Mouse (Mus musculus): ENCODE measurements around the gene Gfap. TPM values are rescaled to one million over a fixed set of nuclear protein-coding genes. Genes with fewer than 3 reads are reported as not detected.

The Gfap gene
- polyA plus RNA-seq (2014; fragmentation: Illumina TruSeq; extraction: RNeasy Lipid Tissue Mini Kit (QIAGEN cat#74804); ENCODE audit: low read depth, low replicate concordance): 0.24 TPM

GRCm38 (mm10) chr11:102900763-102901162 is at the start of gene Gfap:
Gene Gfap, minus strand, starts transcription at chr11:102900912.

GRCm38 (mm10) chr11:102946265-102946991 is 45.7 kb upstream of the Gfap start, which contains the start of gene C1ql1:
Gene C1ql1, minus strand, starts transcription at chr11:102946688.

GRCm38 (mm10) chr11:102924557-102925350 is 24.0 kb upstream of the Gfap start, which contains the start of gene Kif18b:
Gene Kif18b, minus strand, starts transcription at chr11:102925124.

GRCm38 (mm10) chr11:102884616-102885219 is 16.0 kb downstream of the Gfap start, which contains the start of gene Fam187a:
Gene Fam187a, plus strand, starts transcription at chr11:102885169.

GRCm38 (mm10) chr11:102880585-102881313 is 20.0 kb downstream of the Gfap start, which contains the start of the genes Eftud2 and Ccdc103:
Gene Eftud2, minus strand, starts transcription at chr11:102880985.
Gene Ccdc103, plus strand, starts transcription at chr11:102881204.

Other genes starting within 250 kb of the Gfap start
- not detected for gene Meioc, start 237.2 kb downstream of the Gfap start, polyA plus RNA-seq (2014; fragmentation: Illumina TruSeq; extraction: RNeasy Lipid Tissue Mini Kit (QIAGEN cat#74804); ENCODE audit: low read depth, low replicate concordance)
- 17.3 TPM for gene Ccdc43, start 203.1 kb downstream of the Gfap start, polyA plus RNA-seq (2014; fragmentation: Illumina TruSeq; extraction: RNeasy Lipid Tissue Mini Kit (QIAGEN cat#74804); ENCODE audit: low read depth, low replicate concordance)
- 0.50 TPM for gene Adam11, start 139.5 kb downstream of the Gfap start, polyA plus RNA-seq (2014; fragmentation: Illumina TruSeq; extraction: RNeasy Lipid Tissue Mini Kit (QIAGEN cat#74804); ENCODE audit: low read depth, low replicate concordance)
- gene Gjc1, start 81.2 kb downstream of the Gfap start, polyA plus RNA-seq (2014; fragmentation: Illumina TruSeq; extraction: RNeasy Lipid Tissue Mini Kit (QIAGEN cat#74804); ENCODE audit: low read depth, low replicate concordance): 0.66 TPM
- not detected for gene Higd1b, start 65.1 kb downstream of the Gfap start, polyA plus RNA-seq (2014; fragmentation: Illumina TruSeq; extraction: RNeasy Lipid Tissue Mini Kit (QIAGEN cat#74804); ENCODE audit: low read depth, low replicate concordance)
- 7.8 TPM for gene Eftud2, start 19.9 kb downstream of the Gfap start, polyA plus RNA-seq (2014; fragmentation: Illumina TruSeq; extraction: RNeasy Lipid Tissue Mini Kit (QIAGEN cat#74804); ENCODE audit: low read depth, low replicate concordance)
- not detected for gene Ccdc103, start 19.7 kb downstream of the Gfap start, polyA plus RNA-seq (2014; fragmentation: Illumina TruSeq; extraction: RNeasy Lipid Tissue Mini Kit (QIAGEN cat#74804); ENCODE audit: low read depth, low replicate concordance)
- gene Fam187a, start 15.7 kb downstream of the Gfap start, polyA plus RNA-seq (2014; fragmentation: Illumina TruSeq; extraction: RNeasy Lipid Tissue Mini Kit (QIAGEN cat#74804); ENCODE audit: low read depth, low replicate concordance): not detected
- gene Kif18b, start 24.2 kb upstream of the Gfap start, polyA plus RNA-seq (2014; fragmentation: Illumina TruSeq; extraction: RNeasy Lipid Tissue Mini Kit (QIAGEN cat#74804); ENCODE audit: low read depth, low replicate concordance): not detected
- not detected for gene C1ql1, start 45.8 kb upstream of the Gfap start, polyA plus RNA-seq (2014; fragmentation: Illumina TruSeq; extraction: RNeasy Lipid Tissue Mini Kit (QIAGEN cat#74804); ENCODE audit: low read depth, low replicate concordance)
- gene Nmt1, start 127.3 kb upstream of the Gfap start, polyA plus RNA-seq (2014; fragmentation: Illumina TruSeq; extraction: RNeasy Lipid Tissue Mini Kit (QIAGEN cat#74804); ENCODE audit: low read depth, low replicate concordance): 11.1 TPM
- 20.2 TPM for gene Dcakd, start 127.4 kb upstream of the Gfap start, polyA plus RNA-seq (2014; fragmentation: Illumina TruSeq; extraction: RNeasy Lipid Tissue Mini Kit (QIAGEN cat#74804); ENCODE audit: low read depth, low replicate concordance)
- not detected for gene Plcd3, start 200.7 kb upstream of the Gfap start, polyA plus RNA-seq (2014; fragmentation: Illumina TruSeq; extraction: RNeasy Lipid Tissue Mini Kit (QIAGEN cat#74804); ENCODE audit: low read depth, low replicate concordance)
- 10.8 TPM for gene Acbd4, start 200.8 kb upstream of the Gfap start, polyA plus RNA-seq (2014; fragmentation: Illumina TruSeq; extraction: RNeasy Lipid Tissue Mini Kit (QIAGEN cat#74804); ENCODE audit: low read depth, low replicate concordance)
- gene Hexim1, start 215.3 kb upstream of the Gfap start, polyA plus RNA-seq (2014; fragmentation: Illumina TruSeq; extraction: RNeasy Lipid Tissue Mini Kit (QIAGEN cat#74804); ENCODE audit: low read depth, low replicate concordance): 16.2 TPM
- gene Hexim2, start 231.5 kb upstream of the Gfap start, polyA plus RNA-seq (2014; fragmentation: Illumina TruSeq; extraction: RNeasy Lipid Tissue Mini Kit (QIAGEN cat#74804); ENCODE audit: low read depth, low replicate concordance): 0.26 TPM